Mouse (Mus musculus) stomach, postnatal 0 days (tissue): ENCODE measurements around the gene Zfp212. TPM values are rescaled to one million over a fixed set of nuclear protein-coding genes. Genes with fewer than 3 reads are reported as not detected.

ENCODE experiments used
- ATAC-seq: fragments of 200-750 bp; cut with Nextera tagmentation; 2 replicates; pipeline ENCODE4 v1.8.0; 2017; ENCODE audit not compliant: low FRiP score, low TSS enrichment
- DNase-seq: peaks from one replicate; pipeline ENCODE4 v3.0.0-alpha.2; 2016; ENCODE audit warnings: low spot score
- H3K27ac ChIP-seq: fragments of 300-500 bp; sonication (generic); replicated peaks from 2 replicates; pipeline ENCODE4 v1.5.1; 2014; ENCODE audit warnings: mild to moderate bottlenecking, control low read depth
- H3K27me3 ChIP-seq: fragments of 300-500 bp; sonication (generic); 2 replicates; pipeline ENCODE4 v1.6.1; 2014; ENCODE audit warnings: low read length; ENCODE audit not compliant: control insufficient read depth, insufficient read depth
- H3K36me3 ChIP-seq: fragments of 300-500 bp; sonication (generic); 2 replicates; pipeline ENCODE4 v1.6.1; 2014; ENCODE audit warnings: low read length, mixed read lengths; ENCODE audit not compliant: control insufficient read depth, insufficient read depth
- H3K4me1 ChIP-seq: fragments of 300-500 bp; sonication (generic); replicated peaks from 2 replicates; pipeline ENCODE4 v1.6.1; 2014; ENCODE audit warnings: antibody characterized with exemption; ENCODE audit not compliant: control insufficient read depth, insufficient read depth
- H3K4me2 ChIP-seq: fragments of 300-500 bp; sonication (generic); replicated peaks from 2 replicates; pipeline ENCODE4 v1.6.1; 2014; ENCODE audit warnings: low read depth, mild to moderate bottlenecking, control low read depth, moderate library complexity
- H3K4me3 ChIP-seq: fragments of 300-500 bp; sonication (generic); 2 replicates; pipeline ENCODE4 v1.5.1; 2014; ENCODE audit warnings: low read depth, low read length, control low read depth
- H3K9ac ChIP-seq: fragments of 300-500 bp; sonication (generic); 2 replicates; pipeline ENCODE4 v1.6.1; 2014; ENCODE audit warnings: mild to moderate bottlenecking, low read length, control low read depth, mixed read lengths
- H3K9me3 ChIP-seq: fragments of 300-500 bp; sonication (generic); 2 replicates; pipeline ENCODE4 v1.6.1; 2016; ENCODE audit warnings: low read length; ENCODE audit not compliant: control insufficient read depth
- CTCF ChIP-seq: IDR thresholded peaks from 2 replicates; pipeline ENCODE4 v1.5.1; 2016; ENCODE audit warnings: antibody characterized with exemption, low read depth, mild to moderate bottlenecking, moderate library complexity
- EP300 ChIP-seq: optimal IDR thresholded peaks from 2 replicates; pipeline ENCODE3; 2016; ENCODE audit warnings: antibody characterized with exemption
- WGBS: fragments of 180-500 bp; shearing (Covaris S2); extraction: QIAGEN DNeasy Blood & Tissue Kit; methylation state at CpG from one replicate; pipeline ENCODE4 v1.1.7; 2014; 5-methylcytosine and 5-hydroxymethylcytosine counted together
- polyA plus RNA-seq: library from polyadenylated mRNA; unstranded; fragments of >200 nt; fragmentation: Nextera tagmentation; extraction: Ambion mirVana; gene quantifications from 2 replicates; pipeline ENCODE4 v1.2.1, GENCODE M21; 2015

Gene Zfp212
- polyA plus RNA-seq, 1 experiment from 2014 or later, result 8.1 TPM

GRCm38 (mm10) chr6:47878593-47878992, 41.7 kb upstream of the Zfp212 start:
- Histone ChIP-seq H3K36me3 (peaks cover 4% of the 10 kb centered on the region; the same call in 1 of the 2 replicates), H3K4me1 (peaks cover 8% of the 10 kb centered on the region), H3K27me3 (no peaks in the 10 kb centered on the region), H3K9me3 (no peaks in the 10 kb centered on the region), H3K4me2 (peak overlapping the region; percentile 77), H3K4me3 (peak overlapping the region; percentile 82), H3K9ac (peak overlapping the region; percentile 92), H3K27ac (peak overlapping the region; percentile 97)
- WGBS, result 22% methylated on average over 3 of the region's 3 CpGs
- ATAC-seq (no peak), DNase-seq (no peak)
- TF ChIP-seq CTCF, result no peak
- no peak for TF ChIP-seq EP300

DNA sequence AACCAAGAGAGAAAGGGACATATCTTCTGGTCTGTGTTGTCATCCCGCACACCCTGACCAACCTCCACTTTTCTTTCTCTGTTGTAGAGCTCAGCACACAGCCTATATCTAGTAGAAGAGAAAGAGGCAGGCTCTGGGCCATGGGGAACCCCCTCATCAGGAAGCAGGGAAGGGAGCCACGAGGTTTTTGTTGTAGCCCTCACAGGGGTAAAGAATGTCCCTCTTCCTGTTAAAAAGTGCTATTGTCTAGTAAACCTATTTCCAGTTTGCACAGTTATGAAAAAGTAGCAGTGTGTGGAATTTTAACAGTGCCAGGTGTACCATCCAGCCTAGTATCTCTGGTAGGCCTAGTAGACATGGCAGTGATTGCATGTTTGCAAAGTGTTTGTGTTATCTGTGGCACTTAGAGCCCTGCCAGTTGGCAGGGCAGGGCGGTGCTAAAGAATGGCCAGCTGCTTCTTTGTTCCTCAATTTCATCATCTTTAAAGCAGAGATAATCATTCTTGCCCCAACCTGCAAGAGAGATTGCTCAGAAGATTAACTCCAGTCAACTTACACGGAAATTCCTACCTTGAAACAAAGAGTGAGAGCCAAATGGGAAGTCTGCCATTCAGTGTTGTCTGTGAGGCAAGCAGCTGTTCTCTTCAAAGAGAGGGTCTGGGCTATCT, 41.1 kb upstream of the Zfp212 start:
- ATAC-seq (no peak), DNase-seq (no peak)
- Histone ChIP-seq H3K4me2 (peak overlapping the region; percentile 77), H3K27me3 (no peaks in the 10 kb centered on the region), H3K4me3 (peak overlapping the region; percentile 82; the same call in 1 of the 2 replicates), H3K9me3 (no peaks in the 10 kb centered on the region), H3K27ac (peak overlapping the region; percentile 59), H3K4me1 (peaks cover 8% of the 10 kb centered on the region), H3K9ac (peak overlapping the region; percentile 92), H3K36me3 (peaks cover 4% of the 10 kb centered on the region; the same call in 1 of the 2 replicates)
- WGBS, result 45% methylated on average over 4 of the region's 4 CpGs
- TF ChIP-seq EP300 (no peak), CTCF (no peak)

GRCm38 (mm10) chr6:47880166-47880565, 40.1 kb upstream of the Zfp212 start:
- Histone ChIP-seq H3K27ac (peak overlapping the region; percentile 24; the same call in 1 of the 2 replicates), H3K27me3 (no peaks in the 10 kb centered on the region), H3K4me1 (peaks cover 8% of the 10 kb centered on the region), H3K4me2 (no peak overlapping the region), H3K9me3 (no peaks in the 10 kb centered on the region), H3K9ac (no peak overlapping the region), H3K36me3 (peaks cover 6% of the 10 kb centered on the region; the same call in 1 of the 2 replicates), H3K4me3 (no peak overlapping the region)
- DNase-seq (no peak), ATAC-seq (no peak)
- 83% methylated on average over 10 of the region's 10 CpGs for WGBS
- TF ChIP-seq CTCF, result no peak
- no peak for TF ChIP-seq EP300

- 76% methylated on average over 8 of the region's 8 CpGs for whole genome bisulfite sequencing
- Histone ChIP-seq H3K9ac (no peak overlapping the region), H3K27me3 (no peaks in the 10 kb centered on the region), H3K27ac (no peak overlapping the region), H3K4me3 (no peak overlapping the region), H3K4me2 (no peak overlapping the region), H3K36me3 (peaks cover 35% of the 10 kb centered on the region), H3K4me1 (no peaks in the 10 kb centered on the region), H3K9me3 (no peaks in the 10 kb centered on the region)
- DNase-seq (no peak), ATAC-seq (no peak)
- TF ChIP-seq EP300, result no peak
- no peak for TF ChIP-seq CTCF
Observed at GRCm38 (mm10) chr6:47888812-47889383, 31.4 kb upstream of the Zfp212 start.

- 86% methylated on average over 6 of the region's 6 CpGs for WGBS
- Histone ChIP-seq H3K9ac (no peak overlapping the region), H3K27me3 (no peaks in the 10 kb centered on the region), H3K4me2 (no peak overlapping the region), H3K4me1 (no peaks in the 10 kb centered on the region), H3K9me3 (no peaks in the 10 kb centered on the region), H3K4me3 (no peak overlapping the region), H3K27ac (no peak overlapping the region), H3K36me3 (peaks cover 10% of the 10 kb centered on the region)
- ATAC-seq, result no peak
- TF ChIP-seq CTCF (no peak), EP300 (no peak)
- DNase-seq, result no peak
Observed at GRCm38 (mm10) chr6:47899416-47899815, 20.9 kb upstream of the Zfp212 start.

DNA sequence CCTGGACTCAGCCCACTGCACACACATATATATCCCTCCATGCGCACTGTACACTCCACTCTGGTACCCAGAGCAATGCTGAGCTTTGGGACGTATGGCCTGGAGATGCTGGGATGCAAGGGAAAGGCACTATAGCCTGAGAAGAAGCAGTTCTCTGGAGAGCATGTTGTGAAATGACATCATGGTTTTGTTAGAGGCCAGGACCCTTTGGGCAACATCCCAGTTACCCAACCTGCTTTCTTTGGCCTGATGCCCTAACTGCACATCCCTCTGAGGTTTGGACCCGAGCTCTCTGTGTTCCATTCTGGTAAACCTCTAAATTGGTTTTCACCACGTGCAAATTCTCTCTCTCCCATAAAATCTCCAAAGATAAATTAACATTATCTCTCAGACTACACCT, 16.7 kb upstream of the Zfp212 start:
- 80% methylated on average over 4 of the region's 4 CpGs for WGBS
- Histone ChIP-seq H3K4me2 (no peak overlapping the region), H3K4me3 (no peak overlapping the region), H3K27ac (no peak overlapping the region), H3K27me3 (no peaks in the 10 kb centered on the region), H3K4me1 (no peaks in the 10 kb centered on the region), H3K9me3 (no peaks in the 10 kb centered on the region), H3K36me3 (peaks cover 21% of the 10 kb centered on the region), H3K9ac (no peak overlapping the region)
- TF ChIP-seq CTCF, result no peak
- no peak for TF ChIP-seq EP300
- DNase-seq (no peak), ATAC-seq (no peak)
